Mouse (Mus musculus): ENCODE data around the gene Pkdcc. TPM values are rescaled to one million over a fixed set of nuclear protein-coding genes. Genes with fewer than 3 reads are reported as not detected.

The Pkdcc gene
- polyA plus RNA-seq, 1 experiment from 2014 or later: 5.1 TPM

DNA sequence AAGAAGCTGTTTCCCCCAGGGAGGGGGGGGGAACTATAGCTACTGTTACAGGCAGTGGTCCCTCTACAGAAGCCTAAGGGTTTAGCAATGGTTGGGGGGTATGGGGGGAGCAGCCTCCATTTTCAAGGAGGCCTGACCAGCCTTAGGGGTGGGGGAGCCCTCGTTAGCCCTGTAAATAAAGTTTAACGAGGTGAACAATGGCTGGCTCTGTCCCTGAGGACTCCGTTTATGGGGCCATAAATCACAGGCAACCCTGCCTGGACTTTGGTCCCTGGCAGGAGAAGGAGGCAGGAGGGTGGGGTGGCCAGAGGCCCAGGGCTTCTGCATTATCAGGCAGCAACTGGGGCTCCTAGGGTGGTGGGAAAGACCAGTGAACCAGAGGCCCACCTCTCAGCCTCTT lies 7.6 kb downstream of the Pkdcc start:
- no peak overlapping the region for H3K9ac ChIP-seq (replicated peaks; ENCODE audit: low read length)

DNA sequence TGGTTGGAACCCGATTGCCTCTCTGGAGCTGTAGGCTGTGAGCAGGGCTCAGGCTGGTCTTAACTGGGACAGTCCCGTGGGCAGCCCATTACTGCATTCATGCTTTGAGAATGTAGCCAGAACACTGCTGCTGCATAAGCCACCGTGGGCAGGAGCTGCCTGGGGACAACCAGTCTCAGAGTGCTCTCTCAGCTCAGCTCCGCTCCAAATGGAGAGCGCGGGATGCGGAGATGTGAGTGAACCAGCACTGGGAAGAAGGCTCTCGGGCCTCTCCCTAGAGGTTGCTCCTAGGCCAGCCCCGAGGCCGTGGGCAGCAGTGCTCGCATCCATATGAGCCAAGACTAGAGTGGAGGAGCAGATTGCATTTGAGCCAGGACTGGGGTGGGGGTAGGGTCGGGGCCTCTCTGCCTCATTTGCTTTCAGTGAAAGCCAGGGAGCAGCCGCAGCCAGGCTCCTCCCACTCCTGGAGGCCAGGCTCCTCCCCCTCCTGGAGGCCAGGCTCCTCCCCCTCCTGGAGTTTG lies 9.4 kb downstream of the Pkdcc start:
- Histone ChIP-seq H3K4me3 (replicated peaks; ENCODE audit: low read depth, low read length) (no peak overlapping the region), H3K9ac (replicated peaks; ENCODE audit: low read length) (no peak overlapping the region), H3K4me2 (ENCODE audit: low read length) (no peak overlapping the region), H3K36me3 (ENCODE audit: control insufficient read depth, insufficient read depth, low read length) (0 out of 2 replicates have a peak, but pooled peaks cover 3% of the 10 kb centered on the region), H3K27ac (replicated peaks; ENCODE audit: low read depth, low read length) (no peak overlapping the region), H3K4me1 (ENCODE audit: control insufficient read depth, insufficient read depth, low read length) (peaks cover 5% of the 10 kb centered on the region; the same call in 1 of the 2 replicates), H3K27me3 (ENCODE audit: control insufficient read depth, insufficient read depth, low read length) (peaks cover 85% of the 10 kb centered on the region), H3K9me3 (ENCODE audit: control insufficient read depth, low read length) (no peaks in the 10 kb centered on the region)
- WGBS: 20% methylated on average over 13 of the region's 13 CpGs
- DNase-seq (peak; percentile 47), ATAC-seq (ENCODE audit: low FRiP score, low TSS enrichment) (peak; percentile 54; the same call in 1 of the 2 replicates)

More for the DNA sequence above, 7.6 kb downstream of the Pkdcc start:
- Histone ChIP-seq H3K4me1 (ENCODE audit: control insufficient read depth, insufficient read depth, low read length) (peaks cover 12% of the 10 kb centered on the region; the same call in 1 of the 2 replicates), H3K4me2 (ENCODE audit: low read length) (no peak overlapping the region), H3K4me3 (replicated peaks; ENCODE audit: low read depth, low read length) (no peak overlapping the region), H3K9me3 (ENCODE audit: control insufficient read depth, low read length) (no peaks in the 10 kb centered on the region), H3K27ac (replicated peaks; ENCODE audit: low read depth, low read length) (no peak overlapping the region), H3K36me3 (ENCODE audit: control insufficient read depth, insufficient read depth, low read length) (0 out of 2 replicates have a peak, but pooled peaks cover 3% of the 10 kb centered on the region), H3K27me3 (ENCODE audit: control insufficient read depth, insufficient read depth, low read length) (peaks cover 83% of the 10 kb centered on the region)
- WGBS: 55% methylated on average over 3 of the region's 3 CpGs
- ATAC-seq (ENCODE audit: low FRiP score, low TSS enrichment) (no peak), DNase-seq (no peak)

DNA sequence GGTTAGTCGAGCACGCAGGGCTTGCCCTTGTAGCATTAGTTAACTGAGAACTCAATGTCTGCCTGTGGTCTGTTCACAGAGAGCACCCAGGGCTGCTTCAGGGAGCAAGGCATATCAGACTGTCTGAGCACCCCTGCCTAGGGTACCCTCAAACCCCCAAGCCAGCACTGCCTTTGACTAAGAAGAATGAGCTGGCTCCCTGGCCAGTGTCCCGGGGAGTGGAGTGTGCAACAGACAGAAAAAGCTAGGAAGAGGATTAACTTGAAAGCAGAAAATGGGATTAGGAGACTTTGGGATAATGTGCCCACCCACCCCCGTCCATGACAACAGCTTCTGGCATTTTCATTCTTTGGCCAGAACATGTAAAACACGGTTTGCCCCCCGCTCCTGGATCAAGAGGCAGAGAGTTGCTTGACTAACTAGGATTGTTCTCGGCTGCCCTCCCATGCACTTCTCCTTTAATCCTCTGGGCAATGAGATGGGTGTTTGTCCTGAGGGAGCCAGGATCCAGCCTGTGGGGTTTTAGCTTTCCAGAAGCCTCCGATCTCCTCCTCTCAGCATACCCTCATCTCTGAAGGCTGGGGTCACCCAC lies 11.4 kb downstream of the Pkdcc start:
- H3K9ac ChIP-seq (replicated peaks; ENCODE audit: low read length): no peak overlapping the region
- peaks cover 5% of the 10 kb centered on the region; the same call in 1 of the 2 replicates for H3K4me1 ChIP-seq (ENCODE audit: control insufficient read depth, insufficient read depth, low read length)
- H3K27ac ChIP-seq (replicated peaks; ENCODE audit: low read depth, low read length): no peak overlapping the region
- H3K4me3 ChIP-seq (replicated peaks; ENCODE audit: low read depth, low read length): no peak overlapping the region
- peaks cover 83% of the 10 kb centered on the region for H3K27me3 ChIP-seq (ENCODE audit: control insufficient read depth, insufficient read depth, low read length)
- ATAC-seq (ENCODE audit: low FRiP score, low TSS enrichment) (peak; percentile 49; the same call in 1 of the 2 replicates), DNase-seq (peak; percentile 75)
- H3K36me3 ChIP-seq (ENCODE audit: control insufficient read depth, insufficient read depth, low read length): 0 out of 2 replicates have a peak, but pooled peaks cover 3% of the 10 kb centered on the region
- no peak overlapping the region for H3K4me2 ChIP-seq (ENCODE audit: low read length)
- 14% methylated on average over 8 of the region's 8 CpGs for WGBS
- H3K9me3 ChIP-seq (ENCODE audit: control insufficient read depth, low read length): no peaks in the 10 kb centered on the region

DNA sequence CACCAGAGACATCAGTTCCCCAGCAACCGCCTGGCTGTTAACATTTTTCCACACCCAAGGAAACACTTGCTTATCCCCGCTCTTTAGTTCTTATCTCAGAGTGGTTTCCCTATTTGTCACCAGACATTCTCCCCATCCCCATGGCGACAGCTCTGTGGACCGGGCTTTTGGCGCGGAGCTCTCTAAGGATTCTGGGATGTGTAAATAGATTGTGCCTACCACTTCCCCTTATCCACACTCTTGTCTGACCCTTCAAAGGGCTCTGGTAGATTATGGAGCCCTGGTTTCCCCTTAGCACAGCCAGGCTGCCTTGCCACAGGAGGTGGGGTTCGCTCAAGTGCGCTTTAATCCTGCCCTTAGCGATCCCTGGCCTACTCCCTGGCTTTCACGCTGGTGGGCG lies 16.3 kb downstream of the Pkdcc start:
- Histone ChIP-seq H3K36me3 (ENCODE audit: control insufficient read depth, insufficient read depth, low read length) (no peaks in the 10 kb centered on the region), H3K27me3 (ENCODE audit: control insufficient read depth, insufficient read depth, low read length) (peaks cover 76% of the 10 kb centered on the region), H3K4me1 (ENCODE audit: control insufficient read depth, insufficient read depth, low read length) (peaks cover 5% of the 10 kb centered on the region; the same call in 1 of the 2 replicates), H3K9ac (replicated peaks; ENCODE audit: low read length) (no peak overlapping the region), H3K27ac (replicated peaks; ENCODE audit: low read depth, low read length) (no peak overlapping the region), H3K9me3 (ENCODE audit: control insufficient read depth, low read length) (no peaks in the 10 kb centered on the region), H3K4me2 (ENCODE audit: low read length) (no peak overlapping the region), H3K4me3 (replicated peaks; ENCODE audit: low read depth, low read length) (no peak overlapping the region)
- ATAC-seq (ENCODE audit: low FRiP score, low TSS enrichment) (no peak), DNase-seq (no peak)
- 28% methylated on average over 11 of the region's 11 CpGs for WGBS

DNA sequence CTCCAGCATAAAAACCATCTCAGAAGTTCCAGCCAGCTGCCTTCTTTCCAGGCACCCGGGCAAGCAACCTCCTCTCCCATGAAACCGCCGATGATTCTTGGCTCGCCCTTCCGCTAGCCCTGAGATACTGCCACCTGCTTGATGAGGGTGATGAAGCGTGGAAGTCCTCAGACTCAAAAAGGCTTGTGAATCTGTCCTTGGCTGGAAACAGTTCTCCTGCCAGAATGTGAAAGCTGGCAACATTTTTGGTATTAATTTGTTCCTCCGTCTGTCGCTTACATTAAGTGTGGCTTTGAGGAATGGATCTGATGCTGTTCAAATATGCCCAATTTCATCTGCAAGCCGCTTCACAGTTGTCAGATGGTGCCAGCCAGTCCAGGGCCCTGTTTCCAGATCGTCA lies 20.1 kb downstream of the Pkdcc start:
- Histone ChIP-seq H3K4me1 (ENCODE audit: control insufficient read depth, insufficient read depth, low read length) (no peaks in the 10 kb centered on the region), H3K36me3 (ENCODE audit: control insufficient read depth, insufficient read depth, low read length) (no peaks in the 10 kb centered on the region), H3K9me3 (ENCODE audit: control insufficient read depth, low read length) (no peaks in the 10 kb centered on the region), H3K27me3 (ENCODE audit: control insufficient read depth, insufficient read depth, low read length) (peaks cover 72% of the 10 kb centered on the region), H3K4me2 (ENCODE audit: low read length) (no peak overlapping the region), H3K4me3 (replicated peaks; ENCODE audit: low read depth, low read length) (no peak overlapping the region), H3K9ac (replicated peaks; ENCODE audit: low read length) (no peak overlapping the region), H3K27ac (replicated peaks; ENCODE audit: low read depth, low read length) (no peak overlapping the region)
- 88% methylated on average over 10 of the region's 10 CpGs for WGBS
- DNase-seq: no peak
- no peak for ATAC-seq (ENCODE audit: low FRiP score, low TSS enrichment)

DNA sequence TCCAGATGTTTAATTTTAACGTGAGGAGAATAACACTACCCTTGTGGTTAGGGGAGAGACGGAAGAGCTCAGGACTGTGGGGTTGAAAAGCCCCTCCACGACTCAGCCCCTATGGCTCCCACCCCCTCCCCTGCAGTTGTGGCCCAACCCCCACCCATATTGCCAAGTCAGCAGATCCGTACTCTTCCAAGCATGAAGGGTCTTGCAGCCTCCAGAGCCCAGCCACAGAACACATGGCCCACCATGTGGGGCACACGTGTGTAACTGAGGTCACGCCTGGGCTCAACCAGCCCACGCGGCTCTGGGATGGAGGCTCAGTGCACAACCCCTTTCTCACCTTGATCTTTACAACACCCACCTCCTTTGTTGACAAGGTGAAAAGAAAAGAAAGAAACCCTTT lies 21.1 kb downstream of the Pkdcc start:
- ATAC-seq (ENCODE audit: low FRiP score, low TSS enrichment) (no peak), DNase-seq (no peak)
- Histone ChIP-seq H3K4me3 (replicated peaks; ENCODE audit: low read depth, low read length) (no peak overlapping the region), H3K27me3 (ENCODE audit: control insufficient read depth, insufficient read depth, low read length) (peaks cover 64% of the 10 kb centered on the region), H3K9me3 (ENCODE audit: control insufficient read depth, low read length) (no peaks in the 10 kb centered on the region), H3K4me1 (ENCODE audit: control insufficient read depth, insufficient read depth, low read length) (no peaks in the 10 kb centered on the region), H3K27ac (replicated peaks; ENCODE audit: low read depth, low read length) (no peak overlapping the region), H3K9ac (replicated peaks; ENCODE audit: low read length) (no peak overlapping the region), H3K36me3 (ENCODE audit: control insufficient read depth, insufficient read depth, low read length) (no peaks in the 10 kb centered on the region), H3K4me2 (ENCODE audit: low read length) (no peak overlapping the region)
- 86% methylated on average over 8 of the region's 8 CpGs for WGBS

DNA sequence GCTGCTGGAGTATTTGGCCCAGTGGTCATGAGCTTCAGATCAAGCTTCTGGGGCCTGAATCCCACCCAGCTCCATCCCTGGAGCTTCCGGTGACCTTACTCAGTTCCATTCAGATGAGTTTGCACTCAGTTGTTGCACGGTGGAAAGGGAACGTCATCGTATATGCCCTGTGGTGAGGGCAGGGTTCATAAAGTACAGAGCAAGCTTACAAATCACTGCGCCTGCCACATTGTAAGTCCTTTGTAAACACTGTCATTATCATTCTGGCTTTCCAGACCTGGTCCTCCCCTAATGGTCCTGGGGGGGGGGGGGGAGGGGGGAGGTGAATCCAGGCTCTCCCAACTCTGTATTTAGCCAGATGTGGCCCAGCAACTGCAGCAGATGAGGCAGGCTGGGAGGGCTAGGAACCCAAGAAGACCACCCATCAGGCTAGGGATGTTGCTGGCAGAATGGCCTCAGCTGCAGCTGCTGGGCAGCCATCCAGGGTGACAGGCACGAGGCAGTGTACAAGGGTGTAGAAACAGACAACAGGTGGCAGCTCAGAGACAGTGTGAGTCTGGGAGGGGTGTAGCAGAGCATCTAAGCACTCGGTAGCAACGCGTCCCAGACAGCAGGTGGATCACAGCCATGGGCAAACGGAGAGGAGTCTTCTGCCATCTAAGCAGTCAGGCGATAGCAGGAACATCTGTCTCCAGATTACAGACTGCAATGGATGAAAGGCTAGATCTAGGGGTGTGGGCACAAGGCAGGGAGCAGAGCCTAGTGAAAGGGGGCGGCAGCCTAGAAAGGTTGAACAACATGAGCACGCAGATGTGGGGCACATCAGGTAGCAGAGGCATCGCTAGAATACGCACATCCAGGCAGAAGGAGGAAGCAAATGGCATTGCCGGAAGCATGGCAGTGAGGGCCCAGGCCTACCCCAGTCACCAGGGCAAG lies 23.3 kb downstream of the Pkdcc start:
- H3K27ac ChIP-seq (replicated peaks; ENCODE audit: low read depth, low read length): no peak overlapping the region
- H3K4me3 ChIP-seq (replicated peaks; ENCODE audit: low read depth, low read length): no peak overlapping the region
- no peaks in the 10 kb centered on the region for H3K4me1 ChIP-seq (ENCODE audit: control insufficient read depth, insufficient read depth, low read length)
- no peaks in the 10 kb centered on the region for H3K9me3 ChIP-seq (ENCODE audit: control insufficient read depth, low read length)
- peaks cover 58% of the 10 kb centered on the region for H3K27me3 ChIP-seq (ENCODE audit: control insufficient read depth, insufficient read depth, low read length)
- H3K4me2 ChIP-seq (ENCODE audit: low read length): no peak overlapping the region
- 0 out of 2 replicates have a peak, but pooled peaks have one; percentile 34 for ATAC-seq (ENCODE audit: low FRiP score, low TSS enrichment)
- DNase-seq: no peak
- no peaks in the 10 kb centered on the region for H3K36me3 ChIP-seq (ENCODE audit: control insufficient read depth, insufficient read depth, low read length)
- H3K9ac ChIP-seq (replicated peaks; ENCODE audit: low read length): no peak overlapping the region
- 71% methylated on average over 16 of the region's 16 CpGs for WGBS

DNA sequence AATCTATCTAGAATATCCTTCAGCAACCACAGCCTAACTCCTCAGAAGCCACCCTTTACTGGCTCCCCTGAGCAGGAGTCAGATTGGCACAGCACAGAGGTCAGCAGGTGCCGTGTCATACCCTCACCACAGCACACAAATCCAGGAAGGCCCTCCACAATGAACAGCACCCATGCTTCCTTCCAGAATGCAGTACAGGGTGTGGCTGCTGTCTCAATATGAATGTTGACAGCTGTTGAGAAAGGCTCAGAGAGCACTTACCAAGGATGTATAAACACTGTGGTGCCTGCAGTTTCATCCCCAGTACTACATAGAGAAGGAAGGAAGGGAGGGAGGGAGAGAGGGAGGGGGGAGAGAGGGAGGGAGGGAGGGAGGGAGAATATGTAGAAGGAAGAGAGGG lies 29.4 kb downstream of the Pkdcc start:
- no peak for DNase-seq
- Histone ChIP-seq H3K4me1 (ENCODE audit: control insufficient read depth, insufficient read depth, low read length) (no peaks in the 10 kb centered on the region), H3K9ac (replicated peaks; ENCODE audit: low read length) (no peak overlapping the region), H3K4me3 (replicated peaks; ENCODE audit: low read depth, low read length) (no peak overlapping the region), H3K9me3 (ENCODE audit: control insufficient read depth, low read length) (no peaks in the 10 kb centered on the region), H3K27ac (replicated peaks; ENCODE audit: low read depth, low read length) (no peak overlapping the region), H3K36me3 (ENCODE audit: control insufficient read depth, insufficient read depth, low read length) (no peaks in the 10 kb centered on the region), H3K27me3 (ENCODE audit: control insufficient read depth, insufficient read depth, low read length) (peaks cover 15% of the 10 kb centered on the region; the same call in 1 of the 2 replicates), H3K4me2 (ENCODE audit: low read length) (no peak overlapping the region)
- ATAC-seq (ENCODE audit: low FRiP score, low TSS enrichment): no peak
- WGBS: 81% methylated on average over 1 of the region's 1 CpGs

Measured in midbrain, embryonic 14.5 days (tissue).